Mouse (Mus musculus) stomach, embryonic 15.5 days (tissue): Measurements from ENCODE around the gene Casz1. TPM values are rescaled to one million over a fixed set of nuclear protein-coding genes. Genes with fewer than 3 reads are reported as not detected.
A peak's percentile ranks its signal among the peaks of the same experiment; 100 is the strongest.

Experiments used
- ATAC-seq: fragments of 200-750 bp; cut with Nextera tagmentation; 2 replicates; pipeline ENCODE4 v1.8.0; 2017; ENCODE audit warnings: low read depth, moderate number of reproducible peaks, moderate TSS enrichment; ENCODE audit not compliant: insufficient read depth, low FRiP score
- H3K27ac ChIP-seq: fragments of 300-500 bp; sonication (generic); 2 replicates; pipeline ENCODE4 v1.5.1; 2015; ENCODE audit warnings: mild to moderate bottlenecking, inconsistent platforms
- H3K27me3 ChIP-seq: fragments of 300-500 bp; sonication (generic); replicated peaks from 2 replicates; pipeline ENCODE4 v1.6.1; 2015; ENCODE audit warnings: inconsistent platforms
- H3K36me3 ChIP-seq: fragments of 300-500 bp; sonication (generic); 2 replicates; pipeline ENCODE4 v1.6.1; 2015; ENCODE audit warnings: inconsistent platforms
- H3K4me1 ChIP-seq: fragments of 300-500 bp; sonication (generic); 2 replicates; pipeline ENCODE4 v1.6.1; 2015; ENCODE audit warnings: inconsistent platforms
- H3K4me2 ChIP-seq: fragments of 300-500 bp; sonication (generic); 2 replicates; pipeline ENCODE4 v1.6.1; 2015; ENCODE audit warnings: mild to moderate bottlenecking, inconsistent platforms
- H3K4me3 ChIP-seq: fragments of 300-500 bp; sonication (generic); replicated peaks from 2 replicates; pipeline ENCODE4 v1.5.1; 2015; ENCODE audit warnings: inconsistent platforms
- H3K9ac ChIP-seq: fragments of 300-500 bp; sonication (generic); 2 replicates; pipeline ENCODE4 v1.6.1; 2015; ENCODE audit warnings: inconsistent platforms
- H3K9me3 ChIP-seq: fragments of 300-500 bp; sonication (generic); 2 replicates; pipeline ENCODE4 v1.6.1; 2016; ENCODE audit warnings: inconsistent platforms
- WGBS: fragments of 180-500 bp; shearing (Covaris S2); methylation state at CpG from one replicate; pipeline ENCODE4 v1.1.7; 2015; 5-methylcytosine and 5-hydroxymethylcytosine counted together
- polyA plus RNA-seq: library from polyadenylated mRNA; unstranded; fragments of >200 nt; fragmentation: Nextera tagmentation; extraction: Ambion mirVana; gene quantifications from 2 replicates; pipeline ENCODE4 v1.2.1, GENCODE M21; 2015

Gene Casz1
- polyA plus RNA-seq, 1 experiment from 2014 or later: 8.9 TPM

GRCm38 (mm10) chr4:148820171-148820570 lies 15.9 kb downstream of the Casz1 start:
- H3K4me1 ChIP-seq: 0 out of 2 replicates have a peak, but pooled peaks cover 14% of the 10 kb centered on the region
- peak; percentile 54; the same call in 1 of the 2 replicates for ATAC-seq
- H3K27ac ChIP-seq: peak overlapping the region; percentile 77; the same call in 1 of the 2 replicates
- 62% methylated on average over 13 of the region's 13 CpGs for WGBS
- H3K4me2 ChIP-seq: no peak overlapping the region; the same call in 1 of the 2 replicates
- H3K9ac ChIP-seq: no peak overlapping the region
- H3K4me3 ChIP-seq: no peak overlapping the region
- no peaks in the 10 kb centered on the region for H3K27me3 ChIP-seq
- H3K36me3 ChIP-seq: no peaks in the 10 kb centered on the region
- H3K9me3 ChIP-seq: no peaks in the 10 kb centered on the region

DNA sequence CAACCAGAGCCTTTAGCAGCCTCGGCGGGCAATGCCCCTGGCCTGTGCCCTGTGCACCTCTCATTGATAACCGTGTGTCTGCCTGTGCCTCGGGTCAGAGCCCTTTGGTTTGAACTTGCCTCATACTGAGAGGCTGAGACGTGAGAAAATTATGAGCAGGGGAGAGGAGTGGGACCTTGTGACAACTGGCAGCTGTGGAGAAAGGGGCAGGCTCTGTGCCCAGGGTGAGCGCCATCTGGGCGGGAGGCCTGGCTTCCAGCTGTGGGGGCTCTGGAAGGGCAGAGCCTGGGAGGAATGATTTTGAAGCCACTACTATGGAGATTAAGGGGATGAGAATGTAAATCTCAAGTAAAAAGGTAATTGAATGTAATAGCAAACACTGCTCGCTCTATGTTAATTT lies 19.1 kb downstream of the Casz1 start:
- no peak overlapping the region for H3K4me3 ChIP-seq
- H3K4me1 ChIP-seq: peaks cover 20% of the 10 kb centered on the region
- no peaks in the 10 kb centered on the region for H3K27me3 ChIP-seq
- no peaks in the 10 kb centered on the region for H3K9me3 ChIP-seq
- H3K9ac ChIP-seq: no peak overlapping the region
- H3K27ac ChIP-seq: no peak overlapping the region
- no peaks in the 10 kb centered on the region for H3K36me3 ChIP-seq
- 72% methylated on average over 8 of the region's 8 CpGs for WGBS
- ATAC-seq: no peak
- no peak overlapping the region for H3K4me2 ChIP-seq

DNA sequence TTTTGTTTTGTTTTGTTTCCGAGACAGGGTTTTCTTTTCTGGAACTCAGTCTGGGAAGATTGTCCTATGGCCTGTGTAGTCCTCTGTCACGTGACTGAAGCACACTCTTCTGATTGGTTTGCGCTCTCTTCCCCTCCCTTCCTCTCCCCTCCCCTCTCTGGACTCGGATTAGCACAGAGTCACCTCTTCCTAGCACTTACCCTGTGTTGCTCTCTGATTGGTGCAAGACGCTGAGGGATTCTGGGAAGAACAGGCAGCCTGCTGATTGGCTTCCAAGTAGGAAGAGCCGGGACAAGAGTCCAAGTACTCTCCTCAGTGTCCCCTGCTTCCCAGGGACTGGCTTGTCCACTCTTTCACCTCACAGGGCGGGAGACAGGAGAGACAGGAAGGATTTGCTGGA lies 26.1 kb downstream of the Casz1 start:
- H3K9ac ChIP-seq: no peak overlapping the region
- no peak overlapping the region for H3K27ac ChIP-seq
- no peaks in the 10 kb centered on the region for H3K9me3 ChIP-seq
- peaks cover 23% of the 10 kb centered on the region for H3K4me1 ChIP-seq
- H3K27me3 ChIP-seq: no peaks in the 10 kb centered on the region
- H3K4me3 ChIP-seq: no peak overlapping the region
- 58% methylated on average over 7 of the region's 7 CpGs for WGBS
- H3K4me2 ChIP-seq: no peak overlapping the region
- ATAC-seq: no peak
- no peaks in the 10 kb centered on the region for H3K36me3 ChIP-seq

- Histone ChIP-seq H3K36me3 (no peaks in the 10 kb centered on the region), H3K4me3 (no peak overlapping the region), H3K9me3 (no peaks in the 10 kb centered on the region), H3K9ac (no peak overlapping the region), H3K4me2 (0 out of 2 replicates have a peak overlapping the region, but pooled peaks have one; percentile 5), H3K27me3 (no peaks in the 10 kb centered on the region), H3K4me1 (peaks cover 36% of the 10 kb centered on the region), H3K27ac (peak overlapping the region; percentile 26; the same call in 1 of the 2 replicates)
- WGBS: 63% methylated on average over 21 of the region's 21 CpGs
- ATAC-seq: no peak
Observed at GRCm38 (mm10) chr4:148833245-148833990, 29.2 kb downstream of the Casz1 start.

DNA sequence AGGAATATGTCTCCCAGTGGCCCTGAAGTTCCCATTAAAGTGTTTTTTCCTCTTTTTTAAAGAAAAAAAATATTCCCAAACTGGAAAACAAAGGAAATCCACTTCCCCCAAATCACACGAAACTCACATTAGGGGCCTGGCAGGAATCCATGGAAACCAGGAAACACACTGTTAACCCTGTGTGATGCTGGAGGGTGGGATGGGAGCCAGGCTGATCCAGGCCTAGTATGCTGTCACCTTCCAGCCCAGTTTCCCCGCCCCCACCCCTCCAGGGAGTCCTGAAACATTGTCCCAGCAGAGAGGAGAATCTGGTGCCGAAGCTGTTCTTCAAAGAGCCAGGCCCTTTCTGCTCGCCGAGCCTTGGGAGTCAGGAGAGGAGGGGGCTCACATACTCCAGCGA lies 32.2 kb downstream of the Casz1 start:
- Histone ChIP-seq H3K36me3 (no peaks in the 10 kb centered on the region), H3K9me3 (no peaks in the 10 kb centered on the region), H3K4me1 (peaks cover 36% of the 10 kb centered on the region), H3K27me3 (no peaks in the 10 kb centered on the region), H3K27ac (peak overlapping the region; percentile 64), H3K4me2 (no peak overlapping the region), H3K4me3 (no peak overlapping the region), H3K9ac (no peak overlapping the region)
- WGBS: 40% methylated on average over 6 of the region's 6 CpGs
- 0 out of 2 replicates have a peak, but pooled peaks have one; percentile 21 for ATAC-seq

DNA sequence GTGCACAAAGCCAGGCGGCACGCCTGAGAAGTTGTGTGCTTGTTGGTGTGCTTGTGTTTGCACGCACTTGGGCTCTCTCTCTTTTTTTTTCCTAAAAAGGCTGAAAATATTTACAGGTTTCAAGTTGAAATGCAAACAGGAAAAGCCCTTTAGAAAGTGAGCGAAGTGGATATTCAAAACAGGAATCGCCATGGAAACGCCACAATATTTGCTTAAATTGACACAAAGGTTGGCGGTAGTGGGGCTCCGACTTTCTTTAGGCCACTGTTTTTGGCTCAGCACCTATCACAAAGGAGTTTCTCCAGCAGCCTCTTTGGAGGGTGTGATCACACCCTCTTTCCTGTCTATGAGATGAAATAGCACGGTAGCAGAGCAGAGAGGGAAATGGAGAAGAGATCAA lies 32.8 kb downstream of the Casz1 start:
- no peaks in the 10 kb centered on the region for H3K27me3 ChIP-seq
- WGBS: 30% methylated on average over 9 of the region's 9 CpGs
- no peak for ATAC-seq
- no peaks in the 10 kb centered on the region for H3K9me3 ChIP-seq
- H3K36me3 ChIP-seq: no peaks in the 10 kb centered on the region
- no peak overlapping the region for H3K4me3 ChIP-seq
- no peak overlapping the region for H3K9ac ChIP-seq
- peak overlapping the region; percentile 64 for H3K27ac ChIP-seq
- H3K4me1 ChIP-seq: peaks cover 36% of the 10 kb centered on the region
- H3K4me2 ChIP-seq: no peak overlapping the region

GRCm38 (mm10) chr4:148837644-148838043 lies 33.4 kb downstream of the Casz1 start:
- H3K9me3 ChIP-seq: no peaks in the 10 kb centered on the region
- H3K27me3 ChIP-seq: no peaks in the 10 kb centered on the region
- no peak for ATAC-seq
- no peak overlapping the region for H3K27ac ChIP-seq
- H3K4me1 ChIP-seq: peaks cover 36% of the 10 kb centered on the region
- WGBS: 75% methylated on average over 6 of the region's 6 CpGs
- no peak overlapping the region for H3K9ac ChIP-seq
- H3K4me2 ChIP-seq: no peak overlapping the region
- no peaks in the 10 kb centered on the region for H3K36me3 ChIP-seq
- no peak overlapping the region for H3K4me3 ChIP-seq

- H3K9ac ChIP-seq: no peak overlapping the region
- H3K9me3 ChIP-seq: no peaks in the 10 kb centered on the region
- no peak for ATAC-seq
- no peaks in the 10 kb centered on the region for H3K36me3 ChIP-seq
- H3K27ac ChIP-seq: no peak overlapping the region
- peaks cover 10% of the 10 kb centered on the region for H3K4me1 ChIP-seq
- no peak overlapping the region for H3K4me2 ChIP-seq
- H3K4me3 ChIP-seq: no peak overlapping the region
- WGBS: 62% methylated on average over 6 of the region's 6 CpGs
- no peaks in the 10 kb centered on the region for H3K27me3 ChIP-seq
Observed at GRCm38 (mm10) chr4:148842302-148842701, 38.1 kb downstream of the Casz1 start.

GRCm38 (mm10) chr4:148844921-148845320 lies 40.7 kb downstream of the Casz1 start:
- H3K4me2 ChIP-seq: no peak overlapping the region
- no peak for ATAC-seq
- no peaks in the 10 kb centered on the region for H3K27me3 ChIP-seq
- H3K4me3 ChIP-seq: no peak overlapping the region
- no peaks in the 10 kb centered on the region for H3K9me3 ChIP-seq
- no peaks in the 10 kb centered on the region for H3K36me3 ChIP-seq
- H3K9ac ChIP-seq: no peak overlapping the region
- WGBS: 40% methylated on average over 7 of the region's 7 CpGs
- H3K27ac ChIP-seq: no peak overlapping the region
- peaks cover 5% of the 10 kb centered on the region; the same call in 1 of the 2 replicates for H3K4me1 ChIP-seq

DNA sequence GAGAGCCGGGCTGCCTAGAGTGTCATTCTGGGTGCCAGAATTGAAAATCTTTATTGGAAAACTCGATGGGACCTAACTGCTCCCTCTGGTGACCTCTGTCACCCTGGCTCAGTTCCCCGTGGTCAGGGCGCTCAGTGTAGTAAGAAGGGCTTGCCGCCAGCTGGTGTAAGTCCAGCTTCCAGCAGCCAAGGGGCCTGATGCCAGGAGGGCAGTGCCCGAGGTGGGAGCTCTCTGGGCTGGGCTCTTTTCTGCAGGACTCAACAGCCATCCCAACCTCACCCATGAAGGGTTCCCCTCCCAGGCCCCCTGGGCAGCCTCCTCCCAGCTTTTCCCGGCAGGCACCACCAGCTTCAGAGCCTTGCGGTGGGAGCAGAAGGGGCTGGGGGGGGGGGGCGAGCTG lies 42.0 kb downstream of the Casz1 start:
- Histone ChIP-seq H3K9ac (no peak overlapping the region), H3K27ac (no peak overlapping the region), H3K4me2 (peak overlapping the region; percentile 24; the same call in 1 of the 2 replicates), H3K4me3 (no peak overlapping the region), H3K36me3 (no peaks in the 10 kb centered on the region), H3K27me3 (no peaks in the 10 kb centered on the region), H3K4me1 (peaks cover 5% of the 10 kb centered on the region; the same call in 1 of the 2 replicates), H3K9me3 (no peaks in the 10 kb centered on the region)
- ATAC-seq: no peak
- WGBS: 51% methylated on average over 9 of the region's 9 CpGs

DNA sequence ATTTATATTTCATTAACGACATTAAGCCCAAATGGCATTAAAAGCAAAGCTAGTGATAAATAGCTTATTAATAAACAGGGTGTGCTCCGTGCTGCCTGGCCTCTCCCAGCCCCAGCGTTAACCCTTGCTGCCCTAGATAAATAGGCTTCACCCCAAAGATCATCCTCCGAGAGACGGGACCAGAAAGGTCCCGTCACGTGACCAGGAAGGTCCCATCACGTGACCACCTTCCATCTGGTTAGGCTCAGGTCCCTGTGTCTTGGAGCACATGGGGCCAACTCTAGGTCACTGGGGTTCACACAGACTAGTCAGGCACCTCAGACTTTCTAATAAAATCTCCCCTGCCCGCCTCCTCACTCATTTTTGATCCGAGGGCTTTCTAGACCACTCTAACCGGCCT lies 42.5 kb downstream of the Casz1 start:
- H3K4me1 ChIP-seq: peaks cover 8% of the 10 kb centered on the region
- no peak for ATAC-seq

DNA sequence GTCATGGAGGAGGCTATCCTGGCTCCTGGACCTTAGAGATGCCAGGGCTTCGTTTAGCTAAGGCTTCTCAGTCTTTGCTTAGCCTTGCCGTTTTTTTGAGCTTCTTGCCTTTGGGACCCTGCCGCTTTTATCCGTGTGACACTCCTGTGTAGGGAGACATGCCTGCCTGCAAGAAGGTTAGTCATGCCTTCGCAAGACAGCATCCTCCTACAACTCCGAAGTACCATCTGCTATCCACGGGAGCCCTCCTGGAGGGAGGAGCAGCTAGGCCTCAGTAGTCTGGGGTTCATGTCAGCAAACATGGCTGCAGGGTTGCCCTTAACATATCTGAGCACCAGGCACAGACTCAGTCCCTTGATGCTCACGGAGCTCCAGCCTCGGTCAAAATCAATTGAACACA lies 43.4 kb downstream of the Casz1 start:
- no peaks in the 10 kb centered on the region for H3K36me3 ChIP-seq
- H3K4me3 ChIP-seq: no peak overlapping the region
- H3K9ac ChIP-seq: no peak overlapping the region
- ATAC-seq: no peak
- WGBS: 92% methylated on average over 9 of the region's 9 CpGs
- peaks cover 11% of the 10 kb centered on the region for H3K4me1 ChIP-seq
- H3K27me3 ChIP-seq: no peaks in the 10 kb centered on the region
- no peak overlapping the region for H3K27ac ChIP-seq
- no peak overlapping the region for H3K4me2 ChIP-seq
- no peaks in the 10 kb centered on the region for H3K9me3 ChIP-seq

More for the DNA sequence above, 42.5 kb downstream of the Casz1 start:
- no peaks in the 10 kb centered on the region for H3K27me3 ChIP-seq
- H3K9me3 ChIP-seq: no peaks in the 10 kb centered on the region
- H3K27ac ChIP-seq: no peak overlapping the region
- H3K4me2 ChIP-seq: peak overlapping the region; percentile 24; the same call in 1 of the 2 replicates
- H3K36me3 ChIP-seq: no peaks in the 10 kb centered on the region
- 54% methylated on average over 11 of the region's 11 CpGs for WGBS
- H3K9ac ChIP-seq: no peak overlapping the region
- no peak overlapping the region for H3K4me3 ChIP-seq
